Mouse (Mus musculus): Measurements from ENCODE around the gene Inpp5k.
A peak's percentile ranks its signal among the peaks of the same experiment; 100 is the strongest.

The Inpp5k gene

DNA sequence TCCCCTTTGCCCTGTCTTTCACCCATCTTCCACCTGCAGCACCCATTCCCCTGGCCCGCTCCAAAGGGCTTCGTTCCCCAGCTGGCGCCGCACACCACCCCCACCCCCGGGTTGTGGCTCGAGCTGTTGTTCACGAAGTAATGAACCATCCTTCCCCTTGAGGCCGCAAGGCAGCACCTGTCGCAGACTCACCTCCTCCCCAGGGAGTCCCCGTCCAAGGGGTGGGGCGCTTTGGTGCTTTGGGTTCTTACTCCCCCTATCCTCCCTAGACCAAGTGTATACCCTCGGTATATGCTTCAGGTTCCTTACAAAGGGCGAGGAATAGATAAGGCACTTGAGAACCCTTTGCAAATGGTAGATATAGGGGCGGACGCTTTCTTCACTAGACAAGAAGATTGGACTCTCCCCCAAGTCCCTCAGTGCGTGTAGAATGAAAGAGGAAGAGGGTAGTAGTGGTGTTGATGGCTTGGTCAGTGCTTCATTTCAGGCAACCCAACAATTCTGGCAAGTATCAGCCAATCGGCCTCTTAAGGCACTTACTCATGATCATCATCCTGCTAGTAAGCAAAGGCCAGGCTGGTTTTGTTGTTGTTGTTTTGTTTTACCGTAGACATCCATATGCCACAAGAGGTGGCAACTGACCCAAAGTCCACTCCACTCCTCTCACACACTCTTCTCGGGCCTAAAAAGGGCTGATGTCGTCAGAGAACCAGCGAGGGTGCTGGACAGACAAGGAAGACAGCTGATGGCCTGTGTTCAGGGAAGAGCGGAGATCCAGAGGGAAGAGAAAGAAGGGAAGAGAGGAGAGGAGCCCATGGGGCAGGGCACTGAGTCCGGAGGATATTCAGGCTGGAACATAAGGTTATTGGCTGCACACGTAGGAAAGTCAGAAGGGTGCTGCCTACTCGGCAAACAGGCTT is 23.9 kb downstream of the Inpp5k start:
- DNase-seq: no peak

DNA sequence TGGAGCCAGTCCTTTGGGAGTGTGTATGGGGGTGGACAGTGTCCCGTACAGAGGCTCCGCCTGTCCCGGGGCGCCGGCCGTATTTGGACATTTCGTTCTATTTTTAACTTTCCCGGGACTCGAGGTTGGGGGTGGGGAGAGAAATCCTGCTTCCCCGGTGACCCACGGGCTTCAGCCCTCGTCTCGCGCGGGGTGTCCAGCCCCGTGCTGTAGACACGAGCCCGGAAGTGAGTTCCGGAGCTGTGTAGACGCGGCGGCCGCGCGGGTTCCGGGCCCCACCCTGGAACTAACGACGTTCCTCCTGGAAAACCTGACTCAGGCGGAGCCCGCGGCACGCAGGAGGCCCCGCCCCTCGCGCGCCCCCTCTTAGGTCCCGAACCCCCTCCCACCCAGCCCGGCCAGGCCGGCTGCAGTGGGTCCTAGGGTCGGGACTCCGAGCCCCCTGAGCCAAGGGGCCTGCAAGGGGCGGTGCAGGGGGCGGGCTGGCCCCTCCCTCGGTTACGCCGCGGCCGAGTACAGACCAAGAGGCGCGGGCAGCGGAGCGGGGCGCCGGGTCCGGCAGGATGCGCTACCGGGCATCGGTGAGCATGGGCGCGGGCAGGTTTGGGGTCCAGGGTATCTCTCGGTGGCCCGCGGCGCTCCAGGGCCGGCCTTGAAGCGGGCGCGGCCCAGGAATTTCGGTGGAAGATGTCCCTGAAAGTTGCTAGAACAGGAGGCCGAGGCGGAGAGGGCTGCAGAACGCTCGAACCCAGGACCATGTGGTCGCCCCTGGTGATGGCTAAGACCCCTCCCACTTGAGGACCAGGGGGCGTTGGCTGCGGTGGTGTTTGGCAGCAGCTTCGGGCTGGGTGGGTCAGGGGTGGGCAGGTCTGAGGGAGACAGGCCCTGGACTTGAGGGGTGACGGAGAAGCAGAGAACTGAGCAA is 25.1 kb downstream of the Inpp5k start:
- DNase-seq: peak; percentile 84

DNA sequence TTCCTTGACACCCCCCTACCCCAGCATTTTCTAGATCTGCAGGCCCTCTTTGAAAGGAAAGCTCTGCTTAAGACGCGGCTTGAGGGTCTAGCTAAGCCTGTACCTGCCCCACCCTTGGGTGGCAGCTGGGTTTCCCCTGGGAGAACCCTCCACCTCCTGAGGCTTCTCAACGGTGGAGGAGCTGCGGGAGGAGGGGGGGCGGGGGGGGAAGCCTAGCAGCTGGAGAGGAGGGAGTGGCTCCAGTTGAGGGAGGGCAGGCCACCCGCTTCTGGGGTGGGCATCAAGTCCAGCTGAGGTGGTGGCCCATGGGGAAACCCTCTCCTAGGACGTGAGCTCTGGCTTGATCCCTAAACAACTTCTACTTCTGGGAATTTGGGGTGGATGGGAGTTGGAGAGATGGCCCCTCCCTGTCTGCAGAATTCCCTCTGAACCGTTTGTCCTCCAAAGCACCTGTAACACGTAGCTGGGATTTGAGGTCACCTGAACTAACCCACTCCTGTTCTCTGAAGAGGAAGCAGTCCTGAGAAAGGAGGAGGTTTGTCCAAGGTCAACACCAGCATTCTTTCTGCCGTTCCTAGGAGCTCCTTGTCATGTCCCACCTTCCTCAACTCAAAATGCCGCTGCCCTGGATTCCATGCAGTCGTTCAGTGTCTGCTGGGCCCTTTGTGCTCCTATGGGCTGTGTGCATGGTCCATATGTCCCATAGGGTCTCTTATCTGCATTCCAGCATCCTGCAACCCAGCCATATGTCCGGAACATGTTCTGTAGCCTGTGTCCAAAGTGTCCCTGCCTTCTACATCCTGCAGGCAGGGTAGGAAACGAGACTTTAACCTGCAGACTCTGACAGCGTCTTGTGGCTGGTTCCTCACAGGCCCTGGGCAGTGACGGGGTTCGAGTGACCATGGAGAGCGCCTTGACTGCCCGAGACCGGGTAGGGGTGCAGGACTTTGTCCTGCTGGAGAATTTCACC is 26.1 kb downstream of the Inpp5k start:
- no peak for DNase-seq

DNA sequence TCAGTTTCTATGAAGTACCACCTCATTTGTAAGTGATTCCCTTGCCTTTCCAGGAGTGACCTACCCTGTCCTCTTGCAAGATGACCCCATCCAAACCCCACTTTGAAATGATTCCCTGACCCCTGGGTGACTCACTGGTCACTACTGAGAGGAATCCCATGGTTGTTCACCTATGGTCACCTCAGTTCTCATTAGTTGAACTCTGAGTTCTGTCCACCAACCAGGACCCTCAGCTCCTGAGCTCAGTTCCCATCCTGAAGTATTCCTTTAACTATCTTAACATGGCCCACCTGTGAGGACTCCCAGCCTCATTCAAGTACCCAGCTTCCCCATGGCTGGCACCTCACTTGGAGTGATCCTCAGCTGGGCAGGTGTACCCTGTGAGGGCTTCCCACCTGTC is 27.1 kb downstream of the Inpp5k start:
- no peak for DNase-seq

DNA sequence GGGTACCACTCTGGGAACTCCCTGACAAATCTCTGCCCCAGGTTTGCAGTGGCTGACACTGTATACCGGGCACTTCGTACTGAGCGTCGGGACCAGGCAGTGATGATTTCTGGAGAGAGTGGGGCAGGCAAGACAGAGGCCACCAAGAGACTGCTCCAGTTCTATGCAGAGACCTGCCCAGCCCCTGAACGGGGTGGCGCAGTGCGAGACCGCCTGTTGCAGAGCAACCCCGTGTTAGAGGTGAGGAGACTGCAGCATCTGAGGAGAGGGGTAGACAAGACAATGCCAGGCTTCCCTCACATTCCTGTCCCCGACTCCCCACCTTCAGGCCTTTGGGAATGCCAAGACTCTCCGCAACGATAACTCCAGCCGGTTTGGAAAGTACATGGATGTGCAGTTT is 27.5 kb downstream of the Inpp5k start:
- DNase-seq: no peak

DNA sequence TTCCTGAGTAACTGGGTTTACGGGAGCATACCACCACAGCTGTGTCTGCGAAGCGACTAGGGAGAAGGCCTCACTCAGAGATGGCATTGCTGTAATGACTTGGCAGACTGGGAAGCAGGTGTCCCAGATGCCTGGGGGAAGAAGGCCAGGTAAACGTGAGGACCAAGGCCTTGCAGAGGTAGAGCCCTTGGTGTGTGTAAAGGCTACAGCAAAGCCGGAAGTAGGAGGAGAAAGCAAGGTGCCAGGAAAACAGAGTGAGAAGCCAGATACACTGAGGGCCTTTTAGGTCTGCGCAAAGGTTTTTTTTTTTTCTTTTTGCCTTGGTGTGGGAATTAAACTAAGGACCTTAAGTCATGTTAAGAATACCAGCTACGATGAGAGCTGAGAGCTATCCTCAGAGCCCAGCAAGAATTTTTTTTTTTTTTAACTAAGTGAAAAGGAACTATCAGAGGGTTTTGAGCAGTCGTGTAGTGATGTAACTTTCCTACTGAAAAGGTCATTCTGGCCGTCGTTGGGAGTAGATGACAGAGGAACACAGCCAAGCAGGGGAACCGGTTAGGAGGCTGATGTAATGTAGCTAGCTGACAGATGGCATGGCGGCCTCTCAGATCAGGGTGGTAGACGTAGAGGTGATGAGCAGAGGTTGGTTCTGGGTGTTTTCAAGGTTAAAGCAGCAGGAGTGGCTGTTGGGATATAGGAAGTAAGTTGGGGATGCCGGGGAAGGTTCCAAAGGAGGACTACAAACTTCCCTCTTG is 28.4 kb downstream of the Inpp5k start:
- no peak for DNase-seq

DNA sequence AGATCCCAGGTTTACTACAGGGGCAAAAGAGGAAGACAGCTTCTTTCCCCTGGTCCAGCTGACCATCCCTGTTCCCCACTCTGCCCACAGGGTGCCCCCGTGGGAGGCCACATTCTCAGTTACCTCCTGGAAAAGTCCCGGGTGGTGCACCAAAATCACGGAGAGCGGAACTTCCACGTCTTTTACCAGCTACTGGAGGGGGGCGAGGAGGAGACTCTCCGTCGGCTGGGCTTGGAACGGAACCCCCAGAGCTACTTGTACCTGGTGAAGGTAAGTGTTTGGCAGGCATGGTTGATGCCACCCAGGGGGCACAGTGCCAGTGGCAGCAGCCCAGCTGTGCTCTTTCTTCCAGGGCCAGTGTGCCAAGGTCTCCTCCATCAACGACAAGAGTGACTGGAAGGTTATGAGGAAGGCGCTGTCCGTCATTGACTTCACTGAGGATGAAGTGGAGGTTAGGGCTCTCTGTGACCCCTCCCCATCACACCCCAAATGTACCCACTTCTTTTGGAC is 29.3 kb downstream of the Inpp5k start:
- no peak for DNase-seq

DNA sequence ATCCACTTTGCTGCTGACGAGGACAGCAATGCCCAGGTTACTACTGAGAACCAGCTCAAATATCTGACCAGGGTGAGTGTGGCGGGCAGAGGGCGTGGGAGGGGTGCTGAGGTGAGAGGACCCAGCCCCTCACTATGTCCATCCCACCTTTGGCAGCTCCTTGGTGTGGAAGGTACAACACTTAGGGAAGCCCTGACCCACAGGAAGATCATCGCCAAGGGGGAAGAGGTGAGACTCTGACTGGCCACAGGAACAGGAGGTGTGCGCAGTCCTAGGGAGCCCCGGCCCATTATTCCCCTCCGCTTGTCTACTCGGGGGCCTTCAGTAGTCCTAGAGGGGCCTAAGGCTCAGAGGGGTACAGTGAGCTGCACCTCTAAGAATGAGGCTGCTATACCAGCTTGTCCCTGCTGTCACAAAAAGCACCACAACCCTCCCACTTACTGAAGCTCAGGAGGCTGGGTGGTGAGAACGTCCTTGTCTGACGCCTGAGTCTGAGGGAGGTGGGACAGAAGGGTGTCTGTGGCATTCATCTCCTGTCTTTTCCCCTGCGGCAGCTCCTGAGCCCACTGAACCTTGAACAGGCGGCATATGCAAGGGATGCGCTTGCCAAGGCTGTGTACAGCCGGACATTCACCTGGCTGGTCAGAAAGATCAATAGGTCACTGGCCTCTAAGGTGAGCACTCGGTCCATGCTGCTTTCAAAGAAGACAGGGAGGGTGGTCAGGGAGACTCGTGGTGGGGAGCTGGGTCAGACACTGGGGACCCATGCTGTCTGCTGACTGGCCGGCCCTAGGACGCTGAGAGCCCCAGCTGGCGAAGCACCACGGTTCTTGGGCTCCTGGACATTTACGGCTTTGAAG is 30.4 kb downstream of the Inpp5k start:
- no peak for DNase-seq

DNA sequence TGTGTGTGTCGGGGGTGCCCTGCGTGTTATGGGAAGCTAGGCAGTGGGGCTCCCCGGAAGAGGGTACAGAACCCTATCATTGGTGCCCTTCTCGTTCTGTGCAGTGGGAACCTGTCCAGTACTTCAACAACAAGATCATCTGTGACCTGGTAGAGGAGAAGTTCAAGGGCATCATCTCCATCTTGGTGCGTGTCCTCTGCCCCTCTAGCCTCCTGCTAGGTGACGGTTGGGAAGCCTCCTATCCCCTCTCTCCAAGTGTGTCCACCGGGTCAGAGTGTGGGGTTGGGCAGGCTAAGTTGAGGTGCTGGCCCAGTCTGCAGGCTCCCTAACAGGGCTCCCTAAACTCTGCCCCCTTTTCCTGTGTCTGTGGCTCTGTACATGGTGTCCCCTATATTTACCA is 31.3 kb downstream of the Inpp5k start:
- DNase-seq: no peak

DNA sequence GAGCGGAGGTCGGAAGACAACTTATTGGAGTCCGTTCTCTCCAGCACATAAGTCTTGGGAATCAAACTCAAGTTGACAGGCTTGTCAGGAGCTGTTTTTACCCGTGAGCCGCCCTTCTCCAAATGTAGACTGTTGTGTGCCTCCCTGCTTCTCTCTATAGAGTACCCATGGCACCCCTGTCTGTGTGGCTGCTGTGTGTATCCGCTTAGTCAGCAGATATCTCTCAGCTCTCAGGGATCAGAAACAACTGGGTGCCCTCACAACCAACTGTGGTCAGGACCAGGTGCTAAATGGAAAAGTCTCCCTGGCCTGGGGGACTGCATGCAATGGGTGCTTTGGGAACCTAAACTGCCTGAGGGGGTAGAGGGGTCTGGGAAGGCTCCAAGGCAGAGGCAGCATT is 35.5 kb downstream of the Inpp5k start:
- no peak for DNase-seq

DNA sequence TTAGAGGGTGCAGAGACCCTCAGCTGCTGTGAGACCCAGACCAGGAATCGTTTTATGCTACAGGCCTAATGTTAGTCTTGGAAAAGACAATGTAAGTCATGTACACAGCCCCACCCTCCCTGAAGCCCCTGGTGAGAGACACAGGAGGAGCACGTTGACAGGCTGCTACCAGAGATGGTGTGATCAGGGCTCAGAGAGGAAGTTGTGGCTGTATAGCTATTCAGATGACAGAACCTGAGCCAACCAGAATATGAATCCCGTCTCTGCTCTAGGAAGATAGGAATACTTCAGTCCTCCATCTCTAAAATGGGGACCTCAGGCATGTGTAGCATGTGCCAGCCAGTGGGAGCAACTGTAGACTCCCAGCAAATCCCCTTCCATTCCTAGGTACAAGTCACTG is 37.8 kb downstream of the Inpp5k start:
- DNase-seq: no peak

DNA sequence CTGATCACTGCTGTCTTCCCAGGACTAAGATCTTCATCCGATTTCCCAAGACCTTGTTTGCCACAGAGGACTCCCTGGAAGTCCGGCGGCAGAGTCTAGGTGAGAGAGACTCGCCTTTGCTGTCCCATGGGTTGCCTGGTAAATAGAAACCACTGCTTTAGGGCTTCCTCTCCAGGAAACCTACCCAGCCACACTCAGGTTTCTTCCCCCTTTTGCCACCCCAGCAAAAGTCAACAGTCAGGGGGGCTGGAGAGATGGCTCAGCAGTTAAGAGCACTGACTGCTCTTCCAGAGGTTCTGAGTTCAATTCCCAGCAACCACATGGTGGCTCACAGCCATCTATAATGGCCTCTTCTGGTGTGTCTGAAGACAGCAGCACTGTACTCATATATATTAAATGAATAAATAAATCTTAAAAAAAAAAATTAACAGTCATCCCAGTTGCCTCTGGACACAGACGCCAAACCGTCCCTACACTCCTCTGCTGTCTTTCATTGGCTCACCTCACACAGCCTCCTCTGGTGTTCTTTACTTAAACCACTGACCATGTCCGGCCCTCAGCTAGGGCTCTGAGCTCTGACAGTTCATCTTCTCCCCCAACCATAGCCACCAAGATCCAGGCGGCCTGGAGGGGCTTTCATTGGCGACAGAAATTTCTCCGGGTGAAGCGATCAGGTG is 38.5 kb downstream of the Inpp5k start:
- no peak for DNase-seq

DNA sequence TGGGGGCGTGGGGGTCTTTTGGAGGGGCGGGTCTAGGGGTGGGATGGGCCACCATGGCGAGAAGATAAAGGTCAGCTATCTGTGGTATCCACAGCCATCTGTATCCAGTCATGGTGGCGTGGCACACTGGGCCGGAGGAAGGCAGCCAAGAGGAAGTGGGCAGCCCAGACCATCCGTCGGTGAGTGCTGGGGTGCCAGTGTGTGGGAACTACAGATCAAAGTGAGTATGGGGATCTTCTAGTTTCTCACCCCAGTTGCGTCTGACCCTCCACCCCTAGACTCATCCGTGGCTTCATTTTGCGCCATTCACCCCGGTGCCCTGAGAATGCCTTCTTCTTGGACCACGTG is 39.0 kb downstream of the Inpp5k start:
- DNase-seq: no peak

DNA sequence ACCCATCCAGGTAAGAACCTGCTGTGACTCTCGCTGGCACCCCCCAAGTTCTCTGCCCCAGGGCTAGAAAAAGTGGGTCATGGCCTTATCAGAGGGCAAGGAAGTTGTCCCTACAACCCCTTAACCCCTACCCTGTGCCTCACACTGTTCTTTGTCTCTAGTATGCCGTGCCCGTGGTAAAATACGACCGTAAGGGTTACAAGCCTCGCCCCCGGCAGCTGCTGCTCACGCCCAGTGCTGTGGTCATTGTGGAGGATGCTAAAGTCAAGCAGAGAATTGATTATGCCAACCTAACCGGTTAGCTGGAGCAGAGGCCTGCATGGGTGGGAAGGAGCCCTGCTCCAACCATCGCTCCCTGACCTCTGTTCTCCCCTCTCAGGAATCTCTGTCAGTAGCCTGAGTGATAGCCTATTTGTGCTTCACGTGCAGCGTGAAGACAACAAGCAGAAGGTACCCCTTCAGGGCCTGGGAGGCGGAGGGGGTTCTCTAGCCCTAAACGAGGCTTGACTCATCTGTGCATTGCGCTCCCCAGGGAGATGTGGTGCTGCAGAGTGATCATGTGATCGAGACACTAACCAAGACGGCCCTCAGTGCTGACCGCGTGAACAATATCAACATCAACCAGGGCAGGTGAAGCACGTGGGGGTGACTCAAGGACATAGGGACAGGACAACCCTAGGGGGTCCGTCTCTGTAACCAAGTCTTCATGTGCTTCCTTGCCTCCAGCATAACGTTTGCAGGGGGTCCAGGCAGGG is 40.8 kb downstream of the Inpp5k start:
- DNase-seq: no peak

DNA sequence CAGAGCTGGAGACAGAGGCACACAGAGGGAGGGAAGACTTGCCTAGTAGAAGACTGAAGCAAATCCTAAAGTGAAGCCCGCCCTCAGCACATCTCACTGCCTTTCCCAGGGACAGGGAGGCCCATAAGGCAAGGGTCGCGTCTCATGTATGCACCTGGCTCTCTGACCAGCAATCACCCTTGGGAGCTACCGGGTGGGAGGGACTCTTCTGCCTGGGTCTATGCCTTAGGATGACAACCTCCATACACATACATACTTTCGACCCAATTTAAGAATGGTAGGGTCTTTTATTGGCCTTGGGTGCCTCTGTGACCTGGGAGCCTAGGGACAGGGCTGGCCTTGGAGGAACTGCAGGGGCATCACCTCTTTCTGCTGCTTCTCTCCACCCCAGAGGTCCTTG is 42.6 kb downstream of the Inpp5k start:
- DNase-seq: no peak

DNA sequence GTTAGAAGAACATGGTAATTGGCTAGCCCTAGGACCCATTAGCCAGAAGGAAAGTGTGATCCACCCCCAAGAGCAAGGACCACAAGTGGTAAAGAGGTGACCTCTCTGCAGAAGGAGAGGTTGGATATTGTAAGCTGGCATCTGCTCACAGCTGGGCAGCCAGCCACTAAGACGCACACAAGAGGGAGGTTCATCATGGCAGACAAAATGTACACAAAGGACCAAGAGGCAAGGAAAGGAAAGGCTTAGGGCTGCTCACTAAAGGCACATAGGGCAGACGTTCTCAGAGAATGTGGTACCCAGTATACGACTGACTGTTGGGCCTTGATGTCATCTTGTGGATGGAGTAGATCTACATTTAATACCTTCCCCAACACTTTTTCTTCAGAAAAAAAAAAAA is 44.1 kb downstream of the Inpp5k start:
- no peak for DNase-seq

DNA sequence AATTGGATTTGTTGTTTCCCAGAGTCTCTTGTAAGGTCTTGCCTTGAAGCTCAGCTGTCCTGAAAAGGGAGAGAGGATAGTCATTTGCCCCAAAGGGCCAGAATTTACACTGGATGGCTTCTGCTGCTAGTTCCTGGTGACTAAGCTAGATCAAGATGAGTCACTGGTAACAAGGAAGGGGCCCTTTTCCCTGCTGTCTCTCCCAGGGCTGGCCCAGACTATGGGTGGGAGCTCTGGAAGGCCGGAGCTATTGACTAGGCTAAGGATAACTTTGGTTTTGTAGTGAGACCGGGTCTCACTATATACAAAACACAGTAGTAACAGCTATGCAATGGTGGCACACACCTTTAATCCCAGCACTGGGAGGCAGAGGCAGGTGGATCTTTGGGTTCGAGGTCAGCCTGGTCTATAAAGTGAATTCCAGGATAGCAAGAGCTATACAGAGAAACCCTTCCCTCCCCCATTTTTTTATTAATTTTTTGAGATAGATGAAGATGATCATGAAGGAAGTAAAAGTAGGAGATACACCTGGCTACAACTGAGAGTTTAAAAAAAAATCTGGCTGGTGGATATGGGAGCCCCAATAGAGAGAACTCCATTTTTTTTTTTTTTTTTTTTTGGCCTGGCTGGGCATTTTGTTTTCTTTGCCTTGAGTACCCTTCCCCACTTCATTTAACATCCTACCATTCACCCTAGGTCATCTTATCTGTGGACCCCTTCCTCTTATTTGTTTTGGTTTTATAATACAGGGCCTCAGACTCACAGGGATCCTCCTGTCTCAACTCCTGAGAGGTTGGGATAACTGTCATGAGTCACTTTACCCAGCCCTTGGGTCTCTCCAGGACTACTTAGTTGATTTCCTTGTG is 47.3 kb downstream of the Inpp5k start:
- no peak for DNase-seq

DNA sequence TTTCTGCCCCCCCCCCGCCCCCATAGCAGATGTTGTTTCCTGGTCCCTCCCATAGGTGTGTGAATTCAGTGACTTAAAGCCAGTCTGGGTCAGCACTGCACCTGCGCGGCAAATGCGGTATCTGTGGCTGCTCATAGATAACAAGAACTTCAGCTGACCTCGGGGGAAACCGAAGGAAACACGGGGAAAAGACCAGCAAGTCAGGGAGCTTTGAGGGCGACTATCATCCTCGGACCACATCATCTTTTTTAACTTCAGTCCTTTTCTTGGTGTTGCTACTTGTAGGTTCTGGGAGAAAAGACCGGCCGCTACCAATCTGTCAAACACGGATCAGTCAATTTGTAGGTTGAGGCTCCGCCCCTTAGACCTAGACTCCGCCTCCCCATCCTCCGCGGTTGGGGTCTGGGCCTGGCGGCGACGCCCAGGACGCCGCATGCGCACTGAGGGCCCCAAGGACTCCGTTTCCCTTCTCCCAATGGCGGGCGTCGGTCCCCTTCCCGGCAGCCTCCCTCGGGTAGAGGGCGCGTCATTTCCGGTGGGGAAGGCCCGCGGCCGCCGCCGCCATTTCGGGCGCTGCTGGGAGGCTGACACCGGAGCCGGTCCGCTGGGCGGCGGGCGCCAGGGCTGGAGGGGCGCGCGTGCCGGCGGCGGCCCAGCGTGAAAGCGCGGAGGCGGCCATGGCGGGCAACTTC is 48.1 kb downstream of the Inpp5k start, which contains the start of gene Crk:
Gene Crk, plus strand, starts transcription at position 513 of the 692 bp plus-strand sequence.
- DNase-seq: peak; percentile 98

Data from kidney, adult 11 months (tissue).